Mouse (Mus musculus) right cerebral cortex, adult 2 months (tissue): ENCODE results near the gene Gm3286.
"Not testable (repeated sequence)": the region's sequence is repeated elsewhere in the genome, so short reads cannot be mapped to it uniquely, and the experiment has no call there.

Experiments
- DNase-seq, 2 experiments: peaks; one replicate each; pipeline ENCODE4 v3.0.0; 2021 to 2022; ENCODE audit warnings: low spot score in 2 of 2

The Gm3286 gene

GRCm38 (mm10) chr5:95510458-95510857, at the start of gene Gm3286:
Gene Gm3286 (plus strand): TSS chr5:95510758.
- DNase-seq, result not testable (repeated sequence)
